Mouse (Mus musculus) hindbrain, embryonic 11.5 days (tissue): ENCODE measurements around the gene Tubgcp6. TPM values are rescaled to one million over a fixed set of nuclear protein-coding genes. Genes with fewer than 3 reads are reported as not detected.

Source experiments
- ATAC-seq: fragments of 200-750 bp; cut with Nextera tagmentation; 2 replicates; pipeline ENCODE4 v1.8.0; 2017; ENCODE audit warnings: mild to moderate bottlenecking, moderate TSS enrichment, moderate library complexity; ENCODE audit not compliant: low FRiP score
- DNase-seq: peaks from one replicate; pipeline ENCODE4 v3.0.0-alpha.2; 2015; ENCODE audit warnings: low spot score
- H3K27ac ChIP-seq: fragments of 300-500 bp; sonication (generic); 2 replicates; pipeline ENCODE4 v1.5.1; 2014; ENCODE audit warnings: mild to moderate bottlenecking, low read depth, low read length
- H3K27me3 ChIP-seq: fragments of 300-500 bp; sonication (generic); 2 replicates; pipeline ENCODE4 v1.6.1; 2014; ENCODE audit warnings: mild to moderate bottlenecking, low read length, moderate library complexity, mixed read lengths; ENCODE audit not compliant: control insufficient read depth, insufficient read depth
- H3K36me3 ChIP-seq: fragments of 300-500 bp; sonication (generic); 2 replicates; pipeline ENCODE4 v1.6.1; 2014; ENCODE audit warnings: mild to moderate bottlenecking, low read length, moderate library complexity, mixed read lengths; ENCODE audit not compliant: control insufficient read depth, insufficient read depth
- H3K4me1 ChIP-seq: fragments of 300-500 bp; sonication (generic); replicated peaks from 2 replicates; pipeline ENCODE4 v1.6.1; 2014; ENCODE audit warnings: low read length, mixed read lengths; ENCODE audit not compliant: control insufficient read depth, insufficient read depth
- H3K4me2 ChIP-seq: fragments of 300-500 bp; sonication (generic); replicated peaks from 2 replicates; pipeline ENCODE4 v1.6.1; 2014; ENCODE audit warnings: mild to moderate bottlenecking, low read depth, low read length
- H3K4me3 ChIP-seq: fragments of 300-500 bp; sonication (generic); 2 replicates; pipeline ENCODE4 v1.5.1; 2014; ENCODE audit warnings: low read depth, low read length
- H3K9ac ChIP-seq: fragments of 300-500 bp; sonication (generic); 2 replicates; pipeline ENCODE4 v1.6.1; 2014; ENCODE audit warnings: low read depth, low read length
- H3K9me3 ChIP-seq: fragments of 300-500 bp; sonication (generic); 2 replicates; pipeline ENCODE4 v1.6.1; 2016; ENCODE audit warnings: low read length; ENCODE audit not compliant: control insufficient read depth
- WGBS: fragments of 180-500 bp; shearing (Covaris S2); extraction: QIAGEN DNeasy Blood & Tissue Kit; methylation state at CpG from one replicate; pipeline ENCODE4 v1.1.7; 2014; 5-methylcytosine and 5-hydroxymethylcytosine counted together
- polyA plus RNA-seq: library from polyadenylated mRNA; unstranded; fragments of >200 nt; fragmentation: Nextera tagmentation; extraction: Ambion mirVana; gene quantifications from 2 replicates; pipeline ENCODE4 v1.2.1, GENCODE M21; 2014

Gene Tubgcp6
- polyA plus RNA-seq, 1 experiment from 2014 or later = 17.6 TPM

DNA sequence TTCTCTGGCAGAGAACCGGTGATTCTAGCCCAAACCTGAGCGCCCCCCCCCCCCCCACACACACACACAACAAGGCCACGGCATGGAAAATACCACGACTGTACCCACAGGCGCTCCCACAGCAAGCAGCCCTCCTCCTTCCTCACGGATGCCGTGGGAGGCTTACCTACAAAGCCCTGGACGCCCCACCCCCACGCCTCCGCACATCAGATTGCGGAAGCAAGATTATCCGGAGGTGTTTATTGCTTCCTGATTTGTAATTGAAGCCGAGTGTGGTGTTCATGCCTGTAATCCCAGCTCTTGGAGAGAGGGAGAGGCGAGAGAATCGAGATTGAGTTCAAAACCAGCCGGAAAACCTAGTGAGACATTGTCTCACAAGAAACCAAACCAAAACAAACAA, 24.1 kb upstream of the Tubgcp6 start:
- no peaks in the 10 kb centered on the region for H3K9me3 ChIP-seq
- WGBS = 12% methylated on average over 16 of the region's 16 CpGs
- peak; percentile 37 for DNase-seq
- H3K9ac ChIP-seq = peak overlapping the region; percentile 53
- peak overlapping the region; percentile 90 for H3K4me2 ChIP-seq
- no peak overlapping the region for H3K27ac ChIP-seq
- peaks cover 7% of the 10 kb centered on the region; the same call in 1 of the 2 replicates for H3K27me3 ChIP-seq
- ATAC-seq = no peak
- peaks cover 11% of the 10 kb centered on the region for H3K4me1 ChIP-seq
- peak overlapping the region; percentile 83 for H3K4me3 ChIP-seq
- 0 out of 2 replicates have a peak, but pooled peaks cover 5% of the 10 kb centered on the region for H3K36me3 ChIP-seq

DNA sequence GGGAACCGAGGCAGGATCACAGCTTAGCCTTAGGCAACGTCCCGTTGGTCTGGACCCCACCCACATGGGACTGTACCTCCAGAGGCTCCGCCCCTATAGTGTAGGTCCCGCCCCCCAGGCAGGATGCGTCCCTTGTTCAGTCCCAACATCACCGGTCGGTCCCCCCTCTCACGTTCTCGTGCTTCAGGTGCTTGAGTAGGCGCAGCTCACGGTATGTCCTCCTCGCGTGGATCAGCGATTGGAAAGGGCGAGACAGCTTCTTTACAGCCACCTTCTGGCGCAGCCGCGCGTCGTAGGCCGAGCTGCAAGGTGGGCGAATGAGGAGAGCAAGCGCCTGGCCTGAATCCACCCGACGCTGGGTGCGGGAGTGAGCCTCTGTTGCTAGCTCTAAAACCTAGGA, 23.6 kb upstream of the Tubgcp6 start:
- H3K36me3 ChIP-seq = 0 out of 2 replicates have a peak, but pooled peaks cover 5% of the 10 kb centered on the region
- H3K9me3 ChIP-seq = no peaks in the 10 kb centered on the region
- WGBS = 3% methylated on average over 27 of the region's 27 CpGs
- no peak overlapping the region for H3K27ac ChIP-seq
- H3K4me3 ChIP-seq = peak overlapping the region; percentile 83
- DNase-seq (peak; percentile 55), ATAC-seq (0 out of 2 replicates have a peak, but pooled peaks have one; percentile 13)
- H3K9ac ChIP-seq = peak overlapping the region; percentile 53
- H3K4me2 ChIP-seq = peak overlapping the region; percentile 90
- H3K27me3 ChIP-seq = peaks cover 7% of the 10 kb centered on the region; the same call in 1 of the 2 replicates
- H3K4me1 ChIP-seq = peaks cover 11% of the 10 kb centered on the region; the same call in 1 of the 2 replicates

- DNase-seq (no peak), ATAC-seq (no peak)
- Histone ChIP-seq H3K27me3 (peaks cover 7% of the 10 kb centered on the region; the same call in 1 of the 2 replicates), H3K36me3 (0 out of 2 replicates have a peak, but pooled peaks cover 5% of the 10 kb centered on the region), H3K27ac (no peak overlapping the region), H3K9me3 (no peaks in the 10 kb centered on the region), H3K9ac (no peak overlapping the region), H3K4me3 (no peak overlapping the region; the same call in 1 of the 2 replicates), H3K4me2 (peak overlapping the region; percentile 90; the same call in 1 of the 2 replicates), H3K4me1 (peaks cover 11% of the 10 kb centered on the region; the same call in 1 of the 2 replicates)
- 74% methylated on average over 24 of the region's 24 CpGs for WGBS
These were observed 23.0 kb upstream of the Tubgcp6 start for GRCm38 (mm10) chr15:89145813-89146350.

- ATAC-seq (no peak), DNase-seq (no peak)
These were observed 22.1 kb upstream of the Tubgcp6 start for GRCm38 (mm10) chr15:89144965-89145364.

DNA sequence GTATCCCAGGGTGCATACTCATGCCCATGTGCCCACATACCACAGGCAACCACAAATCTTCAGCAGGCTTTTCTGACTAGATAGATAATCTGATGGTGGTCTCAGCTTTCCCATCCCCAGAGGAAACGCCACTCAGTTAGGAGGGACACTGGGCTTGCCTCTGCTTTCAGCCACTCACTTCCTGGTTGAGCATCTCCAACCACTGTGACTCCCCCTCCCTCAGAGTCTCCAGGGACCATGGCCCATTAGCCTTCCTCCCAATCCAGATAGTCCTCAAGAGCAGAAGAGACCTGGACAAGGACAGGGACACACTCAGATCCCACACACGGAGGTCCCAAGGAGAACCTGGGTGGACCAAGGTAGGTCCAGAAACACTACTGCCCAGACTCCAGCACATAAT, 20.2 kb upstream of the Tubgcp6 start:
- H3K9me3 ChIP-seq = no peaks in the 10 kb centered on the region
- H3K4me1 ChIP-seq = peaks cover 8% of the 10 kb centered on the region; the same call in 1 of the 2 replicates
- H3K4me3 ChIP-seq = no peak overlapping the region
- 78% methylated on average over 2 of the region's 2 CpGs for WGBS
- H3K36me3 ChIP-seq = 0 out of 2 replicates have a peak, but pooled peaks cover 5% of the 10 kb centered on the region
- H3K27me3 ChIP-seq = peaks cover 5% of the 10 kb centered on the region; the same call in 1 of the 2 replicates
- H3K27ac ChIP-seq = no peak overlapping the region
- H3K9ac ChIP-seq = no peak overlapping the region
- ATAC-seq (no peak), DNase-seq (no peak)
- H3K4me2 ChIP-seq = no peak overlapping the region

More at GRCm38 (mm10) chr15:89144965-89145364, 22.1 kb upstream of the Tubgcp6 start:
- WGBS = 93% methylated on average over 11 of the region's 11 CpGs
- no peak overlapping the region for H3K9ac ChIP-seq
- peaks cover 7% of the 10 kb centered on the region; the same call in 1 of the 2 replicates for H3K27me3 ChIP-seq
- H3K4me2 ChIP-seq = no peak overlapping the region
- peaks cover 10% of the 10 kb centered on the region; the same call in 1 of the 2 replicates for H3K4me1 ChIP-seq
- no peak overlapping the region for H3K27ac ChIP-seq
- 0 out of 2 replicates have a peak, but pooled peaks cover 5% of the 10 kb centered on the region for H3K36me3 ChIP-seq
- H3K4me3 ChIP-seq = no peak overlapping the region
- no peaks in the 10 kb centered on the region for H3K9me3 ChIP-seq

- H3K27me3 ChIP-seq = 0 out of 2 replicates have a peak, but pooled peaks cover 2% of the 10 kb centered on the region
- peaks cover 2% of the 10 kb centered on the region; the same call in 1 of the 2 replicates for H3K4me1 ChIP-seq
- no peaks in the 10 kb centered on the region for H3K9me3 ChIP-seq
- no peak overlapping the region for H3K9ac ChIP-seq
- H3K4me3 ChIP-seq = no peak overlapping the region
- 0 out of 2 replicates have a peak, but pooled peaks cover 5% of the 10 kb centered on the region for H3K36me3 ChIP-seq
- WGBS = 59% methylated on average over 4 of the region's 4 CpGs
- no peak overlapping the region for H3K4me2 ChIP-seq
- ATAC-seq (no peak), DNase-seq (no peak)
- no peak overlapping the region for H3K27ac ChIP-seq
These were observed 19.0 kb upstream of the Tubgcp6 start for GRCm38 (mm10) chr15:89141905-89142304.

DNA sequence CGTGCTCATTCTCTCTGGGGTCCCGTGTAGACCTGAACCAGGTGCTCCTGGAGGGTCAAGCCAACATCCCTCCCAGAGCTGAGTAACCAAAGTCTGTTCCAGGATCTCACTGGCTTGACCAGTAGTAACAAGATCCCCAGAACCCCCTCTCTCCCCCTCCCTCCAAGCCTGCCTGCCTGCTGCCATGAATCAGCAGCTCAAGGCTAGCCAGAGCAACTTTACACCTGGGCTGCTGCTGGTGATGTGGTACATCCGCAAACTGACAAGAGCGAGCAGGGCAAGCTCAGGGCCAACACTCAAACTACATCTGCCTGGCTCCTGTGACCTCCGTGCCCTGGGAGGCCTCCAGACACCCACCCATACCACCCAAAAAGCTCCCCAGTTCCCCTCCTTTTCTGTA, 18.5 kb upstream of the Tubgcp6 start:
- Histone ChIP-seq H3K36me3 (0 out of 2 replicates have a peak, but pooled peaks cover 5% of the 10 kb centered on the region), H3K9ac (no peak overlapping the region), H3K4me2 (no peak overlapping the region), H3K27me3 (0 out of 2 replicates have a peak, but pooled peaks cover 2% of the 10 kb centered on the region), H3K9me3 (no peaks in the 10 kb centered on the region), H3K4me1 (peaks cover 2% of the 10 kb centered on the region; the same call in 1 of the 2 replicates), H3K27ac (no peak overlapping the region), H3K4me3 (no peak overlapping the region)
- DNase-seq (no peak), ATAC-seq (no peak)
- 32% methylated on average over 5 of the region's 5 CpGs for WGBS

DNA sequence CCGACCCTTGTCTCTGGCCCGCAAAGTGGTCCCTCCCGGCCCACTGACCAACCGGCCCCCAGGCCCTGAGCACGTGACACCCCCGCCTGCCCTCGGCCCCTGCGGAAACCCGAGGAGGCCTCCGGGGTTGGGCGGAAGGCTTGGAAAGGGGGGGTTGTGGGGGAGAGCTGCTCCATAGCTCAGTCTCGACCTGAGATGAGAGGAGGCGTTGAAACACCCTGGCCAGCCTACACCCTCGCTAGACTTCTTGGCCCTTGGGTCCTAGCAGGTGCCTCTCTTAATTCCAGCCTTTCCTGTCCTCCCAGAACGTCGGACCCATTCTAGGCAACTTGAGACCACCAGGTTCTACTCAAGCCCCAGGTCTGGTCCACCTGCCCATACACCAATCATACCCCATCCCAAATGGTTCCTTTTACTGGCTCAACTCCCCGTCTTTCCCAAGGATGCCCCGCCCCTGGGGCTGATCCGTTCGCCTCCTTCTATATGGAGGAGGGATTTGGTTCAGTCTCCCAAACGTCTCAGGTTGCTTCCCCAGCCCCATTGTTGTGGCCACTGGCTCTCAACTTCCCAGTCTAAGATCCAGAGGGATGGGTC, 17.8 kb upstream of the Tubgcp6 start, which contains the start of gene Mapk12:
Gene Mapk12 (minus strand): TSS at position 45 of the 594 bp plus-strand sequence.
- H3K9me3 ChIP-seq = no peaks in the 10 kb centered on the region
- H3K27me3 ChIP-seq = no peaks in the 10 kb centered on the region
- peak; percentile 70 for DNase-seq
- peak within 1 kb of the TSS; percentile 62 for H3K27ac ChIP-seq
- H3K4me2 ChIP-seq = peak within 1 kb of the TSS; percentile 98
- peaks cover 2% of the 10 kb centered on the region; the same call in 1 of the 2 replicates for H3K4me1 ChIP-seq
- H3K4me3 ChIP-seq = peak within 1 kb of the TSS; percentile 55
- peak; percentile 79 for ATAC-seq
- H3K36me3 ChIP-seq = 0 out of 2 replicates have a peak, but pooled peaks cover 2% of the 10 kb centered on the region
- WGBS = 2% methylated on average over 19 of the region's 21 CpGs
- H3K9ac ChIP-seq = peak within 1 kb of the TSS; percentile 73
